Mouse (Mus musculus): Measurements from ENCODE around the gene Pde1a.
"Not testable (repeated sequence)": the region's sequence is repeated elsewhere in the genome, so short reads cannot be mapped to it uniquely, and the experiment has no call there.

The Pde1a gene

DNA sequence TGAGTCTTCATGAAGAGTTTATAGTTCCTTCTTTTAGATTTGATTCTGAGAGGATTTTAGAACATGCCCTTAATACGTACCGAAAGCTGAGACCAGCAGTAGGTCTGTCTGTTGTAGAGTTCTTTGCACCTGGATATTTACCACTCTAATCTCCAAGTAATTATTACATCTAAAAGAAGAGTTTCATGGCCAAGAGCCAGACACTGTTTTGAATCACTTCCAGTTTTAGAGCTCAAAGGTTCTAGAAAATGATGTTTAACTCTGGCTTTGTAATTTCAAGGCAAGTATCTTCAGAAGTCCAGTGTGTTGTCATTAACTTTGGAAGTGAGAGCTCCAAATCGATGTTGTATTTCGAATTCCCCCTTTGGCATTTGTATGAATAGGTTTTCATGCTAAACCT is 167.8 kb downstream of the Pde1a start:
- no peak for DNase-seq (ENCODE audit: low spot score)

- no peak for DNase-seq (ENCODE audit: low spot score)
These were observed 171.5 kb downstream of the Pde1a start for GRCm38 (mm10) chr2:79957659-79958340.

DNA sequence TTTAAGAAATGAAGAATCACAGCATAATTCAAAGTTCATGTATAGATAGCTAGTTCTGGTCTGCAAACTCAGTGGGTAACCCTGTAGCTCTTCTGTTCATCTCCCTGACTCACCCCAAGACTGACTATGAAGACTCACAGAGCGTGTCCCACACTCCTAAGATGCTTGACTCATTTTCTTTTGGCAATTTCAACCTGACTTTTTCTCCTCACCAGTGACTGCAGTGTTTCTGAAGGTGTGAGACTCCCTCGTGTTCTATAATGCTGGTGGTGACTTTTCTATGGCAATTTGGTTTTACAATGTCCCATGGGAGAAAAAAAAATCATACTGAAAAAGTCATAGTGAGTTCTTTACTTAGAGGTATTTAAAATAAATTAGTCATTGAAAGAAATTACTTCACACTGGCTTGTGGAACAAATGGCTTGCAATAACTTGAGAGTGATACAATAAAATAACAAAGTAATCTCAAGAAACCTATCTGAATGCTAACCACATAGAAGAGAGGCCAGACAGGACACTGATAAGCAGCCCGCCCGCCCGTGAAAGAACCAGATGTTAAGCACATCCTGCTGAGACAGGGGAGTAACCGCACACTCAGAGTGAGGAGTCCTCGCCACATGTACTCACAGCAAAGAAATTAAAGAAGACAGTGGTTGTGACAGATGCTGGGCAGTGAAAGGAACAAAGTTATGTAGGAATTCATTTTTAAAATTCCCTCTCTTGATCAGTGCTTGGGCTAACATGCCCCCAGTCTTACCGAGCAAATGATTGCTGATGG is 183.2 kb downstream of the Pde1a start:
- DNase-seq (ENCODE audit: low spot score), result no peak

GRCm38 (mm10) chr2:79934660-79935059 is 194.6 kb downstream of the Pde1a start:
- DNase-seq (ENCODE audit: low spot score), result no peak

GRCm38 (mm10) chr2:79922356-79922755 is 206.9 kb downstream of the Pde1a start:
- DNase-seq (ENCODE audit: low spot score), result no peak

- DNase-seq (ENCODE audit: low spot score), result no peak
These were observed 207.9 kb downstream of the Pde1a start for GRCm38 (mm10) chr2:79921375-79921774.

DNA sequence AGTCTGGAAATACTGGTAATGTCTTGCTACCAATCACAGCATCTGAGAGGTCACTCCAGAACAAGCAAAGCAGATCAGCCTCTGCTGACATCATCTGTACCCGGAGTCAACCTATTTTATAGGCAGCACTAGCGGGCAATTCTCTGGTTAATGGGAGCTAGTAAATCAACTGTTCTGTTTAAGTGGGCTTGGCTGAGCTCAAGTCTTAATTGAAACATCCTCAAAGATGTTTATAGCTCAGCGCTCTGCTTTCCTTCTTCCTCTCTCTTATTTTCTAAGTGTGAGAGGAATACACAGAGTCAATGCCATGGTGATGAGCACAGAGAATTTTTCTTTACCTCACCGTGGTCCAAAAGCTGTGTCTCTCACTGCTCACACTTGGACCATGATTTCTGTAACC is 208.8 kb downstream of the Pde1a start:
- no peak for DNase-seq (ENCODE audit: low spot score)

- peak; percentile 10 for DNase-seq (ENCODE audit: low spot score)
These were observed 227.3 kb downstream of the Pde1a start for GRCm38 (mm10) chr2:79901841-79902510.

- DNase-seq (ENCODE audit: low spot score), result no peak
These were observed 230.7 kb downstream of the Pde1a start for GRCm38 (mm10) chr2:79898522-79898921.

- no peak for DNase-seq (ENCODE audit: low spot score)
These were observed 236.4 kb downstream of the Pde1a start for GRCm38 (mm10) chr2:79892829-79893228.

- DNase-seq (ENCODE audit: low spot score), result no peak
These were observed 237.3 kb downstream of the Pde1a start for GRCm38 (mm10) chr2:79891760-79892570.

GRCm38 (mm10) chr2:79890726-79891125 is 238.5 kb downstream of the Pde1a start:
- no peak for DNase-seq (ENCODE audit: low spot score)

DNA sequence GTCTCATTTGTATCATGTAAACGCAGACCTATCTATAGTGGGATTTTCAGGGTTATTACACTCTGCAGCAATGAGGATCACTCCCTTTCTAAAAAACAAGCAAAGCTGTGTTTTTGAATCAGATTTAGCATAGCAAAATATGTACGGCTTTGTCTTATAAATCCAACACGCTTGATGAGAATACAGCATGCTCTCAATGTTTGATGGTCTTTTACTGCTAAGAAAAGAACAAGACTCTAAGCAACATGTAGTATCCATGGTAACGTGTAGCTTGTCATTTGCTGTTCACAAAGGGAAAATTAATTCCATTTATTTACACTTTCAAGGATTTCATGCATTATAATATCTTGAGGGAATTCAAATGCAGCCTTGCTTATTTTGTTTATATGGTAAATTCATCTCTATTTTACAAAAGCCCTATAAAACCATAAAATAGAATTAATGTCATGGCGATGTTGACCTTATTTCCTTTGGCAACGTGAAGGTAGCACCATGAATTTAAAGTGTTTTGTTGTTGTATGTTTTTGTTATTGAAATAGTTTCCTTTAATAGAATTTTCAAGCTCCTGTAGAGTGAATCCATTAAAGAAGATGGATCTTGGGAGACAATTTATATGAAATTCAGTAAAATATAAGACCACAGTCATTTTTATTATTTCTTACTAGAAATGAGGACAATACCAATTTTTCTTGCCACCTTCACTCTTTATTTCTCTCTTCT is 245.5 kb downstream of the Pde1a start:
- DNase-seq (ENCODE audit: low spot score), result no peak

- no peak for DNase-seq (ENCODE audit: low spot score)
These were observed 246.0 kb downstream of the Pde1a start for GRCm38 (mm10) chr2:79883210-79883609.

GRCm38 (mm10) chr2:79865275-79865999 is 263.8 kb downstream of the Pde1a start:
- peak; percentile 29 for DNase-seq (ENCODE audit: low spot score)

DNA sequence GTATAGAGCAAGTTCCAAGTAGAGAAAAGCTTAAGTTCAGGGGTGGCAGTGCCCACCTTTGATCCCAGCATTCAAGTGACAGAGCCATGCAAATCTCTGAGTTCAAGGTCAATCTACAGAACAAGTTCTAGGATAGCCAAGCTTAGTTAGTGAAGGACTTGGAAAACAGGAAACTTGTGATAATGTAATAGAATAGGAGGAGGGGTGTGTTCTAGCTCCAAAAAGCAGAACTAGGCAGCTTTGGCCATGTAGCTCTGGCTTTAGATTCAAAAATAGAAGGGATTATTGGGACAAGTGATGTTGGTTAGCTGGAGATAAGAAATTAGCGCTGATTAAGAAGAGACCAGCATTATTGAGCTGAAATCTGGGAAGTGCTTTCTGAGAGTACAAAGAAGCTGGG is 272.4 kb downstream of the Pde1a start:
- DNase-seq (ENCODE audit: low spot score), result no peak

GRCm38 (mm10) chr2:79847396-79847795 is 281.9 kb downstream of the Pde1a start:
- not testable (repeated sequence) for DNase-seq (ENCODE audit: low spot score)

- no peak for DNase-seq (ENCODE audit: low spot score)
These were observed 289.7 kb downstream of the Pde1a start for GRCm38 (mm10) chr2:79839513-79839912.

DNA sequence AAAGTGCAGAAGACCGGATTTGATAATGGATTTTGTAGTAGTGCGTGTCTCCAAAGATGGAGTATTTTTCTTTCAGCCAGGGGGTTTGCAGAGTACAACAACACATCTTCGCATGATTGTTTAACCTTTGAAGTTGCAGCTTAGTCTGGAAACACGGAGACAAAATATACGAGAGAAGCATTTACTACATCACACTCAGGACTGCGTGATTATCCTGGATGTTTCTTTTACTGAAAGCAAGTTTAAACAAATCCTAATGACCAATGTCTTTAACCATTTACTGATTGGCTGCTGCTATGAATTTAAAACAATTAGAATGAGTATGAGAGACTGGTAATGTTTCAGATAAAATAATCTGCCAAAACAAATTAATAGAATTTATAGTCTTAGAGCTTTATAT is 290.2 kb downstream of the Pde1a start:
- no peak for DNase-seq (ENCODE audit: low spot score)

- no peak for DNase-seq (ENCODE audit: low spot score)
These were observed 303.4 kb downstream of the Pde1a start for GRCm38 (mm10) chr2:79825853-79826252.

DNA sequence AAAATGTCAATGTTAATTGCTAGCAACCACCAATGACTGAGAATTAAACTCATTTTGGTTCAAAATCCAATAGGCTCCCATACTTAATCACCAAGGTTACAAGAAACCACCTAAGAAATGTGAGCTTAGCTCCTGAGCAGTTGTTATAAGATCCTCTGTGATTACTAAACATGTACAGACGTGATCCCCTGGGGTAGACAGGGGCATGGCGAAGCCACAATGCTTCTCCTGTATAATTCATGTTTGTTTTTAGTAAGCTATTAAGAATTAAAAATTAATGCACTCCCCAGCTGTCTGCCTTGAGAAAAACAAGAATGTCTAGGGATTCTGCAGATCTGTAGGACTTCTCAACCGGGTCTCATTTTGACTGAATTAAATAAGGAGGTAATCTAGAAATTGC is 309.7 kb downstream of the Pde1a start:
- DNase-seq (ENCODE audit: low spot score), result no peak

All from c-Kit-positive CD71-positive TER-119-positive erythroid progenitor cells, embryonic 14.5 days (primary cell).